8 mouse cellular contexts compared by ENCODE assay signal in genomic region chr9:47624565-47625520, GRCm38 (mm10).
DNase-seq lines count a peak whose midpoint lies in the region; ATAC-seq lines count a peak whose summit lies in the region.

No protein-coding gene starts in this region.

- H3K9ac ChIP-seq in liver, embryonic 12.5 days: no peak overlapping the region

- DNase-seq in heart, adult 11 months: peak; percentile 96
- DNase-seq in heart, embryonic 10.5 days (ENCODE audit: low spot score): no peak
- DNase-seq in Muller cell, postnatal 12 days (ENCODE audit: inconsistent ontology term): peak; percentile 56
- DNase-seq in heart, adult 9 months (ENCODE audit: low spot score in 2 of 2): peak; percentile 53 to 61
- DNase-seq in yolk sac, embryonic 10.5 days (ENCODE audit: low spot score): peak; percentile 51
- no peak for DNase-seq in layer of hippocampus, postnatal 36 days
- no peak for DNase-seq in frontal cortex, postnatal 14 days (ENCODE audit: low spot score in 2 of 2)

- no peak overlapping the region for H3K4me2 ChIP-seq in liver, embryonic 12.5 days

- peaks cover 2% of the 10 kb centered on the region; the same call in 1 of the 2 replicates for H3K9me3 ChIP-seq in heart, embryonic 10.5 days
- no peaks in the 10 kb centered on the region for H3K9me3 ChIP-seq in liver, embryonic 12.5 days (replicated peaks)

- H3K4me1 ChIP-seq in heart, embryonic 10.5 days: peaks cover 13% of the 10 kb centered on the region
- peaks cover 8% of the 10 kb centered on the region; the same call in 1 of the 2 replicates for H3K4me1 ChIP-seq in liver, embryonic 12.5 days

- H3K4me3 ChIP-seq in heart, embryonic 10.5 days: no peak overlapping the region
- H3K4me3 ChIP-seq in liver, embryonic 12.5 days: no peak overlapping the region

- H3K27ac ChIP-seq in heart, embryonic 10.5 days: no peak overlapping the region
- peak overlapping the region; percentile 45; the same call in 1 of the 2 replicates for H3K27ac ChIP-seq in liver, embryonic 12.5 days

- 90% methylated on average over 17 of the region's 17 CpGs for WGBS in heart, embryonic 10.5 days
- WGBS in liver, embryonic 12.5 days (ENCODE audit: insufficient replicate concordance): 73% methylated on average over 17 of the region's 17 CpGs

- no peak for ATAC-seq in liver, embryonic 12.5 days

- H3K27me3 ChIP-seq in heart, embryonic 10.5 days (ENCODE audit: insufficient read depth, poor library complexity, severe bottlenecking): no peaks in the 10 kb centered on the region
- H3K27me3 ChIP-seq in liver, embryonic 12.5 days (replicated peaks): no peaks in the 10 kb centered on the region

- no peaks in the 10 kb centered on the region for H3K36me3 ChIP-seq in heart, embryonic 10.5 days
- no peaks in the 10 kb centered on the region for H3K36me3 ChIP-seq in liver, embryonic 12.5 days

Comparison
In these comparisons a context has a peak if more than half of its experiments do, and no peak if none do; other contexts are left out.
1. DNase-seq: peak in heart, adult 11 months (single experiment), Muller cell, postnatal 12 days (single experiment), heart, adult 9 months (2 of 2) and yolk sac, embryonic 10.5 days (single experiment); none in heart, embryonic 10.5 days (single experiment), layer of hippocampus, postnatal 36 days (0 of 2) and frontal cortex, postnatal 14 days (0 of 2).